Mouse (Mus musculus) ES-E14 (cell line): ENCODE data around the gene Tmppe. TPM values are rescaled to one million over a fixed set of nuclear protein-coding genes. Genes with fewer than 3 reads are reported as not detected.

Experiments
- DNase-seq: peaks from one replicate; pipeline ENCODE4 v3.0.0-alpha.2; 2013; ENCODE audit warnings: low read depth, low spot score
- H3K27ac ChIP-seq: 2 replicates; pipeline ENCODE4 v1.5.1; 2012; ENCODE audit warnings: low read depth, mild to moderate bottlenecking, low read length, moderate library complexity, mixed read lengths; ENCODE audit not compliant: poor library complexity, insufficient read depth, severe bottlenecking
- H3K36me3 ChIP-seq: 2 replicates; pipeline ENCODE4 v1.6.1; 2012; ENCODE audit warnings: mild to moderate bottlenecking, low read length, moderate library complexity, mixed read lengths; ENCODE audit not compliant: control insufficient read depth, poor library complexity, insufficient read depth, severe bottlenecking
- H3K4me1 ChIP-seq, 2 experiments: fragments of 150-350 bp in 1 of 2; sonication (generic) in 1 of 2; 2 replicates each; pipeline ENCODE4 v1.6.1; 2012; ENCODE audit warnings: low read length in 2 of 2, mild to moderate bottlenecking in 1 of 2, mixed read lengths in 1 of 2; ENCODE audit not compliant: control insufficient read depth in 2 of 2, insufficient read depth in 2 of 2, poor library complexity in 1 of 2
- H3K4me3 ChIP-seq, 2 experiments: fragments of 150-350 bp in 1 of 2; sonication (generic) in 1 of 2; 2 replicates each; pipeline ENCODE4 v1.5.1; 2012; ENCODE audit warnings: low read length in 2 of 2, low read depth in 1 of 2, mild to moderate bottlenecking in 1 of 2, mixed read lengths in 1 of 2; ENCODE audit not compliant: insufficient read depth in 1 of 2, poor library complexity in 1 of 2, severe bottlenecking in 1 of 2
- H3K9ac ChIP-seq: 2 replicates; pipeline ENCODE4 v1.6.1; 2012; ENCODE audit warnings: low read depth, mild to moderate bottlenecking, low read length, mixed read lengths; ENCODE audit not compliant: poor library complexity, insufficient read depth, severe bottlenecking
- H3K9me3 ChIP-seq: fragments of 150-350 bp; sonication (generic); 2 replicates; pipeline ENCODE4 v1.6.1; 2012; ENCODE audit warnings: low read depth, mild to moderate bottlenecking, low read length; ENCODE audit not compliant: control insufficient read depth, insufficient read depth
- CHD2 ChIP-seq: IDR thresholded peaks from 2 replicates; pipeline ENCODE4 v1.6.1; 2014; ENCODE audit warnings: mild to moderate bottlenecking, low read depth, low read length, inconsistent platforms
- HCFC1 ChIP-seq: IDR thresholded peaks from 2 replicates; pipeline ENCODE4 v1.6.1; 2012; ENCODE audit warnings: low read length, inconsistent platforms, borderline replicate concordance; ENCODE audit not compliant: insufficient read depth
- MAFK ChIP-seq: IDR thresholded peaks from 2 replicates; pipeline ENCODE4 v1.6.1; 2014; ENCODE audit warnings: mild to moderate bottlenecking, low read depth, low read length, inconsistent platforms; ENCODE audit not compliant: insufficient read depth
- ZC3H11A ChIP-seq: IDR thresholded peaks from 2 replicates; pipeline ENCODE4 v1.6.1; 2012; ENCODE audit warnings: low read depth, mild to moderate bottlenecking, inconsistent platforms, low read length, borderline replicate concordance
- ZNF384 ChIP-seq: IDR thresholded peaks from 2 replicates; pipeline ENCODE4 v1.6.1; 2012; ENCODE audit warnings: low read depth, low read length, inconsistent platforms
- in situ Hi-C, 2 experiments: fragments of 600-800 bp; cut with MboI; formaldehyde crosslinking; loops; one replicate each; pipeline ENCODE4 v1.15.1; 2025; ENCODE audit warnings: low sequenced_read_pairs in 2 of 2, inconsistent platforms in 1 of 2; ENCODE audit not compliant: unreplicated experiment in 2 of 2
- total RNA-seq: library from RNA; depleted of rRNA; stranded (reverse); fragments of 300-350 nt; gene quantifications from 2 replicates; pipeline ENCODE4 v1.2.3, GENCODE M21; 2012

The Tmppe gene
- total RNA-seq, 1 experiment: 37.3 TPM

GRCm38 (mm10) chr9:114443351-114443750 is 42.4 kb downstream of the Tmppe start:
- no peak for DNase-seq
- H3K4me1 ChIP-seq: peaks cover 3 to 19% of the 10 kb centered on the region in 2 experiments; a peak in 2 of 4 replicates
- in situ Hi-C loops: no loop called here
- H3K27ac ChIP-seq: no peak overlapping the region
- H3K9ac ChIP-seq: no peak overlapping the region
- no peak overlapping the region for H3K4me3 ChIP-seq
- TF ChIP-seq ZNF384 (no peak), CHD2 (no peak), ZC3H11A (no peak), MAFK (no peak), HCFC1 (no peak)
- H3K36me3 ChIP-seq: peaks cover 3% of the 10 kb centered on the region; the same call in 1 of the 2 replicates
- H3K9me3 ChIP-seq: no peaks in the 10 kb centered on the region

- Histone ChIP-seq H3K4me1 (peaks cover 0 to 11% of the 10 kb centered on the region in 2 experiments; a peak in 1 of 4 replicates), H3K9me3 (no peaks in the 10 kb centered on the region), H3K36me3 (peaks cover 3% of the 10 kb centered on the region; the same call in 1 of the 2 replicates), H3K9ac (no peak overlapping the region), H3K4me3 (no peak overlapping the region), H3K27ac (no peak overlapping the region)
- DNase-seq: no peak
- TF ChIP-seq HCFC1 (no peak), CHD2 (no peak), MAFK (no peak), ZNF384 (no peak), ZC3H11A (no peak)
- in situ Hi-C loops: no loop called here
These were observed 46.0 kb downstream of the Tmppe start for GRCm38 (mm10) chr9:114446887-114447286.

- H3K4me1 ChIP-seq: peaks cover 0 to 7% of the 10 kb centered on the region in 2 experiments; a peak in 1 of 4 replicates
- TF ChIP-seq MAFK (no peak), CHD2 (no peak), HCFC1 (no peak), ZC3H11A (no peak), ZNF384 (no peak)
- H3K9me3 ChIP-seq: no peaks in the 10 kb centered on the region
- H3K9ac ChIP-seq: no peak overlapping the region
- no peaks in the 10 kb centered on the region; the same call in 1 of the 2 replicates for H3K36me3 ChIP-seq
- no peak overlapping the region for H3K27ac ChIP-seq
- no peak overlapping the region for H3K4me3 ChIP-seq
- in situ Hi-C loops: no loop called here
- DNase-seq: peak; percentile 22
These were observed 47.8 kb downstream of the Tmppe start for GRCm38 (mm10) chr9:114448700-114449099.

- TF ChIP-seq CHD2 (no peak), HCFC1 (no peak), ZNF384 (no peak), MAFK (no peak), ZC3H11A (no peak)
- DNase-seq: no peak
- Histone ChIP-seq H3K9ac (no peak overlapping the region), H3K4me1 (peaks cover 0 to 7% of the 10 kb centered on the region in 2 experiments; a peak in 1 of 4 replicates), H3K36me3 (no peaks in the 10 kb centered on the region; the same call in 1 of the 2 replicates), H3K4me3 (no peak overlapping the region), H3K9me3 (no peaks in the 10 kb centered on the region), H3K27ac (no peak overlapping the region)
- in situ Hi-C loops: no loop called here
These were observed 48.3 kb downstream of the Tmppe start for GRCm38 (mm10) chr9:114449120-114449754.
